Mouse (Mus musculus): ENCODE data around the gene Thegl.
A peak's percentile ranks its signal among the peaks of the same experiment; 100 is the strongest.

GRCm38 (mm10) chr5:77010352-77010751 is 5.5 kb upstream of the Thegl start:
- TF ChIP-seq POLR2A (IDR thresholded peaks at IDR 0.05; ENCODE audit: control insufficient read depth in 1 of 2, insufficient read depth in 1 of 2, low read depth in 1 of 2, low read length in 2 of 2, poor library complexity in 1 of 2) (no peak), CHD2 (IDR thresholded peaks at IDR 0.05; ENCODE audit: low read length) (no peak), CTCF (IDR thresholded peaks at IDR 0.05 in 2 of 3, conservative IDR thresholded peaks at IDR 0.05 in 1 of 3; ENCODE audit: control insufficient read depth in 1 of 3, insufficient read depth in 1 of 3, low read depth in 2 of 3, low read length in 3 of 3, poor library complexity in 1 of 3, severe bottlenecking in 1 of 3) (no peak), MAFK (IDR thresholded peaks at IDR 0.05; ENCODE audit: borderline replicate concordance, low read depth, low read length) (no peak), CHD1 (IDR thresholded peaks at IDR 0.05; ENCODE audit: low read depth, low read length) (no peak), ETS1 (IDR thresholded peaks at IDR 0.05; ENCODE audit: low read depth, low read length) (no peak), TCF12 (IDR thresholded peaks at IDR 0.05; ENCODE audit: low read depth, low read length) (peak; percentile 50; the same call in 1 of the 2 replicates), POLR2AphosphoS2 (IDR thresholded peaks at IDR 0.05; ENCODE audit: low read length) (no peak), RAD21 (IDR thresholded peaks at IDR 0.05; ENCODE audit: low read depth, low read length) (no peak), RCOR1 (IDR thresholded peaks at IDR 0.05; ENCODE audit: low read depth, low read length) (no peak), USF1 (IDR thresholded peaks at IDR 0.05; ENCODE audit: low read depth, low read length) (no peak), ZNF384 (IDR thresholded peaks at IDR 0.05; ENCODE audit: low read depth, low read length) (no peak), NRF1 (IDR thresholded peaks at IDR 0.05; ENCODE audit: insufficient read depth, low read depth, low read length, poor library complexity, severe bottlenecking) (no peak)

All from MEL (cell line).